Mouse (Mus musculus) 416B (cell line): ENCODE measurements at regions not wholly inside any gene's neighbourhood (a gene's known extent, or its start where the extent isn't known, plus 50 kb on each side); places are given as distances from the start of the nearest gene placed in this dataset.

ENCODE experiments used
- DNase-seq: peaks from one replicate; pipeline ENCODE4 v3.0.0; 2011; ENCODE audit warnings: low read depth

- no peak for DNase-seq
These were observed 79.1 kb downstream of the Cyp26b1 start for GRCm38 (mm10) chr6:84514623-84515022.

GRCm38 (mm10) chr6:84508598-84508997 is 85.1 kb downstream of the Cyp26b1 start:
- no peak for DNase-seq

- DNase-seq: peak; percentile 45
These were observed 87.0 kb downstream of the Cyp26b1 start for GRCm38 (mm10) chr6:84506675-84507074.

- DNase-seq: no peak
These were observed 93.3 kb downstream of the Cyp26b1 start for GRCm38 (mm10) chr6:84500255-84500886.

GRCm38 (mm10) chr6:84498076-84498475 is 95.6 kb downstream of the Cyp26b1 start:
- peak; percentile 39 for DNase-seq

GRCm38 (mm10) chr6:84493676-84494075 is 100.0 kb downstream of the Cyp26b1 start:
- DNase-seq: no peak

GRCm38 (mm10) chr6:84493169-84493568 is 100.5 kb downstream of the Cyp26b1 start:
- no peak for DNase-seq

GRCm38 (mm10) chr6:84492594-84492993 is 101.1 kb downstream of the Cyp26b1 start:
- DNase-seq: no peak

- DNase-seq: no peak
These were observed 102.6 kb downstream of the Cyp26b1 start for GRCm38 (mm10) chr6:84491106-84491505.

GRCm38 (mm10) chr6:84481205-84481604 is 112.5 kb downstream of the Cyp26b1 start:
- DNase-seq: no peak

GRCm38 (mm10) chr6:84477072-84477471 is 116.6 kb downstream of the Cyp26b1 start:
- DNase-seq: no peak

GRCm38 (mm10) chr6:84476466-84476865 is 117.2 kb downstream of the Cyp26b1 start:
- DNase-seq: no peak

- DNase-seq: no peak
These were observed 118.9 kb downstream of the Cyp26b1 start for GRCm38 (mm10) chr6:84474835-84475234.

- no peak for DNase-seq
These were observed 120.5 kb downstream of the Cyp26b1 start for GRCm38 (mm10) chr6:84473171-84473570.

- peak; percentile 21 for DNase-seq
These were observed 121.4 kb downstream of the Cyp26b1 start for GRCm38 (mm10) chr6:84472287-84472686.

GRCm38 (mm10) chr6:84467319-84467718 is 126.4 kb downstream of the Cyp26b1 start:
- DNase-seq: peak; percentile 4

- DNase-seq: no peak
These were observed 127.5 kb downstream of the Cyp26b1 start for GRCm38 (mm10) chr6:84466223-84466622.

GRCm38 (mm10) chr6:84465596-84465995 is 128.1 kb downstream of the Cyp26b1 start:
- DNase-seq: no peak

- no peak for DNase-seq
These were observed 129.9 kb downstream of the Cyp26b1 start for GRCm38 (mm10) chr6:84463592-84464367.

GRCm38 (mm10) chr6:84456803-84457202 is 136.9 kb downstream of the Cyp26b1 start:
- no peak for DNase-seq

- DNase-seq: peak; percentile 14
These were observed 148.6 kb downstream of the Cyp26b1 start for GRCm38 (mm10) chr6:84445093-84445492.

- no peak for DNase-seq
These were observed 151.0 kb downstream of the Cyp26b1 start for GRCm38 (mm10) chr6:84442667-84443066.

- DNase-seq: no peak
These were observed 151.8 kb downstream of the Cyp26b1 start for GRCm38 (mm10) chr6:84441721-84442480.
